Mouse (Mus musculus) midbrain, embryonic 16.5 days (tissue): ENCODE measurements around the gene Gpr18. TPM values are rescaled to one million over a fixed set of nuclear protein-coding genes. Genes with fewer than 3 reads are reported as not detected.

Source experiments
- ATAC-seq: fragments of 200-750 bp; cut with Nextera tagmentation; 2 replicates; pipeline ENCODE4 v1.8.0; 2017; ENCODE audit warnings: moderate TSS enrichment
- H3K27ac ChIP-seq: fragments of 300-500 bp; sonication (generic); 2 replicates; pipeline ENCODE4 v1.5.1; 2014; ENCODE audit warnings: mild to moderate bottlenecking, low read length, mixed read lengths
- H3K27me3 ChIP-seq: fragments of 300-500 bp; sonication (generic); 2 replicates; pipeline ENCODE4 v1.6.1; 2014; ENCODE audit warnings: low read depth, low read length, mixed read lengths; ENCODE audit not compliant: control insufficient read depth, insufficient read depth
- H3K36me3 ChIP-seq: fragments of 300-500 bp; sonication (generic); 2 replicates; pipeline ENCODE4 v1.6.1; 2014; ENCODE audit warnings: mild to moderate bottlenecking, low read length, moderate library complexity, mixed read lengths; ENCODE audit not compliant: control insufficient read depth, insufficient read depth
- H3K4me1 ChIP-seq: fragments of 300-500 bp; sonication (generic); 2 replicates; pipeline ENCODE4 v1.6.1; 2014; ENCODE audit warnings: mild to moderate bottlenecking, low read length, mixed read lengths; ENCODE audit not compliant: control insufficient read depth, insufficient read depth
- H3K4me2 ChIP-seq: fragments of 300-500 bp; sonication (generic); 2 replicates; pipeline ENCODE4 v1.6.1; 2014; ENCODE audit warnings: mild to moderate bottlenecking, low read length, mixed read lengths
- H3K4me3 ChIP-seq: fragments of 300-500 bp; sonication (generic); 2 replicates; pipeline ENCODE4 v1.5.1; 2014; ENCODE audit warnings: low read depth, mild to moderate bottlenecking, low read length, moderate library complexity, mixed read lengths
- H3K9ac ChIP-seq: fragments of 300-500 bp; sonication (generic); 2 replicates; pipeline ENCODE4 v1.6.1; 2014; ENCODE audit warnings: low read depth, low read length, mixed read lengths
- H3K9me3 ChIP-seq: fragments of 300-500 bp; sonication (generic); replicated peaks from 2 replicates; pipeline ENCODE4 v1.6.1; 2014; ENCODE audit warnings: mild to moderate bottlenecking, low read length, mixed read lengths; ENCODE audit not compliant: control insufficient read depth, poor library complexity, severe bottlenecking
- WGBS: fragments of 180-500 bp; shearing (Covaris S2); extraction: QIAGEN DNeasy Blood & Tissue Kit; methylation state at CpG from one replicate; pipeline ENCODE4 v1.1.7; 2014; 5-methylcytosine and 5-hydroxymethylcytosine counted together
- polyA plus RNA-seq: library from polyadenylated mRNA; unstranded; fragments of >200 nt; fragmentation: Nextera tagmentation; extraction: Ambion mirVana; gene quantifications from 2 replicates; pipeline ENCODE4 v1.2.1, GENCODE M21; 2015

Gene Gpr18
- polyA plus RNA-seq, 1 experiment from 2014 or later: 0.16 TPM

GRCm38 (mm10) chr14:121920511-121921124 is 5.0 kb upstream of the Gpr18 start:
- no peak overlapping the region for H3K4me2 ChIP-seq
- no peak overlapping the region for H3K4me3 ChIP-seq
- 80% methylated on average over 12 of the region's 12 CpGs for WGBS
- H3K27me3 ChIP-seq: no peaks in the 10 kb centered on the region
- no peaks in the 10 kb centered on the region for H3K4me1 ChIP-seq
- no peaks in the 10 kb centered on the region for H3K9me3 ChIP-seq
- H3K9ac ChIP-seq: no peak overlapping the region
- H3K36me3 ChIP-seq: peaks cover 6% of the 10 kb centered on the region; the same call in 1 of the 2 replicates
- no peak for ATAC-seq
- H3K27ac ChIP-seq: no peak overlapping the region

GRCm38 (mm10) chr14:121919752-121920151 is 4.2 kb upstream of the Gpr18 start:
- Histone ChIP-seq H3K9ac (no peak overlapping the region), H3K4me2 (no peak overlapping the region), H3K4me3 (no peak overlapping the region), H3K4me1 (no peaks in the 10 kb centered on the region), H3K36me3 (peaks cover 6% of the 10 kb centered on the region; the same call in 1 of the 2 replicates), H3K27me3 (no peaks in the 10 kb centered on the region), H3K27ac (no peak overlapping the region), H3K9me3 (no peaks in the 10 kb centered on the region)
- WGBS: 36% methylated on average over 3 of the region's 3 CpGs
- ATAC-seq: no peak

GRCm38 (mm10) chr14:121918266-121918665 is 2.7 kb upstream of the Gpr18 start:
- no peak overlapping the region for H3K4me3 ChIP-seq
- H3K4me2 ChIP-seq: no peak overlapping the region
- H3K9me3 ChIP-seq: no peaks in the 10 kb centered on the region
- WGBS: 63% methylated on average over 3 of the region's 3 CpGs
- H3K27ac ChIP-seq: no peak overlapping the region
- H3K27me3 ChIP-seq: no peaks in the 10 kb centered on the region
- peaks cover 6% of the 10 kb centered on the region; the same call in 1 of the 2 replicates for H3K36me3 ChIP-seq
- H3K4me1 ChIP-seq: no peaks in the 10 kb centered on the region
- no peak for ATAC-seq
- no peak overlapping the region for H3K9ac ChIP-seq

- H3K4me2 ChIP-seq: no peak overlapping the region
- no peak for ATAC-seq
- no peak overlapping the region for H3K4me3 ChIP-seq
- no peak overlapping the region for H3K9ac ChIP-seq
- peaks cover 12% of the 10 kb centered on the region; the same call in 1 of the 2 replicates for H3K36me3 ChIP-seq
- no peak overlapping the region for H3K27ac ChIP-seq
- H3K27me3 ChIP-seq: no peaks in the 10 kb centered on the region
- H3K9me3 ChIP-seq: no peaks in the 10 kb centered on the region
- 91% methylated on average over 6 of the region's 6 CpGs for WGBS
- no peaks in the 10 kb centered on the region for H3K4me1 ChIP-seq
These were observed 922 bp upstream of the Gpr18 start for GRCm38 (mm10) chr14:121916311-121917094.

- Histone ChIP-seq H3K9ac (no peak overlapping the region), H3K4me3 (no peak overlapping the region), H3K4me2 (no peak overlapping the region), H3K27ac (no peak overlapping the region), H3K27me3 (no peaks in the 10 kb centered on the region), H3K9me3 (no peaks in the 10 kb centered on the region), H3K4me1 (no peaks in the 10 kb centered on the region), H3K36me3 (peaks cover 15% of the 10 kb centered on the region; the same call in 1 of the 2 replicates)
- ATAC-seq: no peak
- 92% methylated on average over 5 of the region's 5 CpGs for WGBS
These were observed 438 bp downstream of the Gpr18 start for GRCm38 (mm10) chr14:121915143-121915542.

- Histone ChIP-seq H3K27me3 (no peaks in the 10 kb centered on the region), H3K4me1 (no peaks in the 10 kb centered on the region), H3K9ac (no peak overlapping the region), H3K36me3 (peaks cover 20% of the 10 kb centered on the region), H3K4me3 (no peak overlapping the region), H3K27ac (no peak overlapping the region), H3K4me2 (no peak overlapping the region), H3K9me3 (no peaks in the 10 kb centered on the region)
- WGBS: 90% methylated on average over 7 of the region's 7 CpGs
- ATAC-seq: no peak
These were observed 3.1 kb downstream of the Gpr18 start for GRCm38 (mm10) chr14:121912501-121912900.

GRCm38 (mm10) chr14:121909868-121910267 is 5.7 kb downstream of the Gpr18 start:
- Histone ChIP-seq H3K36me3 (peaks cover 14% of the 10 kb centered on the region), H3K27ac (no peak overlapping the region), H3K9ac (no peak overlapping the region), H3K4me3 (no peak overlapping the region), H3K4me2 (no peak overlapping the region), H3K9me3 (no peaks in the 10 kb centered on the region), H3K27me3 (no peaks in the 10 kb centered on the region), H3K4me1 (no peaks in the 10 kb centered on the region)
- no peak for ATAC-seq
- WGBS: 98% methylated on average over 6 of the region's 6 CpGs

- no peak overlapping the region for H3K9ac ChIP-seq
- no peak overlapping the region for H3K4me3 ChIP-seq
- 92% methylated on average over 11 of the region's 11 CpGs for WGBS
- H3K4me1 ChIP-seq: no peaks in the 10 kb centered on the region
- peaks cover 14% of the 10 kb centered on the region for H3K36me3 ChIP-seq
- H3K27me3 ChIP-seq: no peaks in the 10 kb centered on the region
- H3K27ac ChIP-seq: no peak overlapping the region
- no peaks in the 10 kb centered on the region for H3K9me3 ChIP-seq
- no peak overlapping the region for H3K4me2 ChIP-seq
- no peak for ATAC-seq
These were observed 8.4 kb downstream of the Gpr18 start for GRCm38 (mm10) chr14:121906992-121907681.
